Mouse (Mus musculus) forebrain, embryonic 15.5 days (tissue): ENCODE measurements around the gene Ccdc148. TPM values are rescaled to one million over a fixed set of nuclear protein-coding genes. Genes with fewer than 3 reads are reported as not detected.
A peak's percentile ranks its signal among the peaks of the same experiment; 100 is the strongest.

Experiments
- ATAC-seq: fragments of 200-750 bp; cut with Nextera tagmentation; replicated peaks from 2 replicates; pipeline ENCODE4 v1.8.0; 2017; ENCODE audit warnings: mild to moderate bottlenecking, moderate TSS enrichment, moderate library complexity
- H3K27ac ChIP-seq: fragments of 300-500 bp; sonication (generic); replicated peaks from 2 replicates; pipeline ENCODE4 v1.5.1; 2015; ENCODE audit warnings: mild to moderate bottlenecking, inconsistent platforms
- H3K27me3 ChIP-seq: fragments of 300-500 bp; sonication (generic); 2 replicates; pipeline ENCODE4 v1.6.1; 2015; ENCODE audit warnings: inconsistent platforms
- H3K36me3 ChIP-seq: fragments of 300-500 bp; sonication (generic); 2 replicates; pipeline ENCODE4 v1.6.1; 2015; ENCODE audit warnings: mild to moderate bottlenecking, inconsistent platforms
- H3K4me1 ChIP-seq: fragments of 300-500 bp; sonication (generic); 2 replicates; pipeline ENCODE4 v1.6.1; 2015; ENCODE audit warnings: inconsistent platforms
- H3K4me2 ChIP-seq: fragments of 300-500 bp; sonication (generic); replicated peaks from 2 replicates; pipeline ENCODE4 v1.6.1; 2015; ENCODE audit warnings: mild to moderate bottlenecking, inconsistent platforms
- H3K4me3 ChIP-seq: fragments of 300-500 bp; sonication (generic); 2 replicates; pipeline ENCODE4 v1.5.1; 2015; ENCODE audit warnings: mild to moderate bottlenecking, inconsistent platforms
- H3K9ac ChIP-seq: fragments of 300-500 bp; sonication (generic); replicated peaks from 2 replicates; pipeline ENCODE4 v1.6.1; 2015; ENCODE audit warnings: mild to moderate bottlenecking, inconsistent platforms
- H3K9me3 ChIP-seq: fragments of 300-500 bp; sonication (generic); 2 replicates; pipeline ENCODE4 v1.6.1; 2016; ENCODE audit warnings: inconsistent platforms
- WGBS: fragments of 180-500 bp; shearing (Covaris S2); methylation state at CpG from one replicate; pipeline ENCODE4 v1.1.7; 2015; ENCODE audit warnings: mixed read lengths; 5-methylcytosine and 5-hydroxymethylcytosine counted together
- polyA plus RNA-seq: library from polyadenylated mRNA; unstranded; fragments of >200 nt; fragmentation: Nextera tagmentation; extraction: Ambion mirVana; gene quantifications from 2 replicates; pipeline ENCODE4 v1.2.1, GENCODE M21; 2015

Ccdc148 gene
- polyA plus RNA-seq, 1 experiment from 2014 or later = 4.8 TPM

DNA sequence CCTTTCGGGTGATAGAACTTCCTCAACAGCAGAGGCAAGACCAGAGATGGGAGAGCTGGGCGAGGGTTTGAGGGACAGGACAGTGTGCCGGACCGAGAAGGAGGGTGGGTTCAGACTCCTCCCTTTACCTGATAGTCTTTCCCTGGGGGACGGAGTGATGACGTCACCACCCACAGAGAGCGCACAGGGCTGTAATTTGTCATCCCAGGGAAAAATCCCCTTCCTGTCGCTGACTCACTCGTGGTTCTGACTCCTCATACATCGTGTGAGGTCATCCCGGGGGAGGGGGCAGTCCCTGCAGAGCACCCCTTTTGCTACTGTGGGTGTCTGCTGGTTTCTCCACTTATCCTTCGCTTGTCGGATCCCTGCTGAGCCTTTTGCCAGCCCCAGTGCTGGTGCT is 117.9 kb downstream of the Ccdc148 start:
- Histone ChIP-seq H3K4me2 (no peak overlapping the region), H3K9ac (no peak overlapping the region), H3K27me3 (no peaks in the 10 kb centered on the region), H3K4me3 (no peak overlapping the region), H3K36me3 (no peaks in the 10 kb centered on the region), H3K9me3 (no peaks in the 10 kb centered on the region), H3K4me1 (no peaks in the 10 kb centered on the region), H3K27ac (no peak overlapping the region)
- no peak for ATAC-seq
- WGBS = 76% methylated on average over 13 of the region's 13 CpGs

DNA sequence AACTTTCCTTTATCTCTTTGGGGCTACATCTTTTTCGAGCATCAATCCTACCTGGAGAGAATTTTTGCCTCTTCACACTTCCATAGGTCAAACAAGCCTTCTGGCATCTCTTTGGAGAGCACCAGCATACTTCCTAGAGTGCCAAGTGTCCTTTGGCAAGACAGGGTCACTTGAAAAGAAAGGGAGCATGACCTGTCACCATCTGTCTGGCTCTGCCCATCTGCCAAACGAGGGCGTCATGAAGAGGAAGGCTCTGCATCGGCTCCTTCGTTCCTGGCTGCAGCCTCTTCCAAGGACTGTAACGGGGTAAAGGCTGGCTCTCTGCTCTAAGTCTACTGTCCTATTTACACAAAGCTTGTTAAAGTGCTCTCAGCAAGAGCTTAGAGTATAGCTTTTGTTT is 124.0 kb downstream of the Ccdc148 start:
- H3K9me3 ChIP-seq = no peaks in the 10 kb centered on the region
- no peaks in the 10 kb centered on the region for H3K36me3 ChIP-seq
- H3K4me1 ChIP-seq = no peaks in the 10 kb centered on the region
- no peak overlapping the region for H3K4me2 ChIP-seq
- 58% methylated on average over 6 of the region's 6 CpGs for WGBS
- ATAC-seq = no peak
- no peak overlapping the region for H3K4me3 ChIP-seq
- no peak overlapping the region for H3K27ac ChIP-seq
- H3K9ac ChIP-seq = no peak overlapping the region
- no peaks in the 10 kb centered on the region for H3K27me3 ChIP-seq

DNA sequence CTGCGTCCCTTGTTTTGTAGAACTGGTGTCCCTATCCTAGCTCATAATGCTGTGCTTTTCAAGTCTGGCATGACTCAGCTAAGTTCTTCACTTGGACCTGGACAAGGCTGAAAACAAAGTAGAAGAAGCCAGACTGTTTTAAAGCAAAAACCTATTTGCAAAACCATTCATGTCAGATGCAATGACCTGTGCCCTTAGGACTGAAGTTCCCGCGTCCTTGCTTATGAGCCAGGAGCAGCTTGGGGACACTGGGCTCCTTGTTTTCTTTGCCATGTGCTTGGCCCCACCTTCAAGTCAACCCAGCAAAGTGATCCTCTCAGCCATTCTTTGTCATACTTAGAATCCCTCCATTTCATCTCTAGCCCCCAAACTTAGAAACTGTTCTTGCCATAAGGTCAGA is 125.3 kb downstream of the Ccdc148 start:
- Histone ChIP-seq H3K36me3 (no peaks in the 10 kb centered on the region), H3K9ac (no peak overlapping the region), H3K27ac (no peak overlapping the region), H3K4me1 (no peaks in the 10 kb centered on the region), H3K4me2 (no peak overlapping the region), H3K27me3 (no peaks in the 10 kb centered on the region), H3K9me3 (no peaks in the 10 kb centered on the region), H3K4me3 (no peak overlapping the region)
- no peak for ATAC-seq
- 91% methylated on average over 3 of the region's 3 CpGs for whole genome bisulfite sequencing

DNA sequence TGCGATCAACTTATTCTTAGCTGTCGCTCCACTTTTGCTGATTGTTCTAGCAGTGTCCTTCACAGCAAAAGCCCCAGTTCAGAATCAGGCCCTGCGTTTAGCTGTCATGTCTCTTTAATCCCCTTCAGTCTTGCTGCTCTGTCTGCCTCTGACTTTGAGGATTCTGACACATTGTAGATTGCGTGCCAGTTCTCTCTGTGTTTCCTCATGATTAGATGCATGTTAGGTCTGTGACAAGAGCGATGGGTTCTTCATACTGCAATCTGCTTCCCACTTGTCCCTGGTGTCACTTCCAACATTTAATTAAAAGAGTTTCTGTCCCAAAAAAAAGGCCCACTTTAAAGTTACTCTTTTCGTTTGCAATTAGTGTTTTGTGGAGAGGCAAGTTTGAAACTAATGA is 126.2 kb downstream of the Ccdc148 start:
- Histone ChIP-seq H3K4me2 (no peak overlapping the region), H3K4me1 (no peaks in the 10 kb centered on the region), H3K9me3 (no peaks in the 10 kb centered on the region), H3K9ac (no peak overlapping the region), H3K4me3 (no peak overlapping the region), H3K36me3 (no peaks in the 10 kb centered on the region), H3K27me3 (no peaks in the 10 kb centered on the region), H3K27ac (peak overlapping the region; percentile 37; the same call in 1 of the 2 replicates)
- WGBS = 74% methylated on average over 6 of the region's 6 CpGs
- ATAC-seq = peak; percentile 64; the same call in 1 of the 2 replicates

DNA sequence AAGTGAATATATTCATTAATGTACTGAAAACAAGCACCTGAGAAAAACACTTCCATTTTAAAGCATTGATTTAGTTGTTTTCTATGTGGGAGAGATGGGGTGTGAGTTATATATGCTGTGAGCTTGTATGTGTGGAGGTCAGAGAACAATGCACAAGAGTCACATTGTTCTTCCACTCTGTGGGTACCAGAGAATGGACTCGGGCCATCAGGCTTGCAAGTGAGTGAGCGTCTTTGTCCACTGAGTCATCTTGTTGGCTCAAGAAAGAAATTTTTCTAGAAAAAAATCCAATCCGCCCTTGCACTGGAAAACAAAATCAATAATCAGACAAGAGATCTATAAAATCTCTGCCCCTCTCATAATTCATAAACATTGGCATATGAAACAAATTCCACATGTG is 135.9 kb downstream of the Ccdc148 start:
- H3K9ac ChIP-seq = no peak overlapping the region
- no peak overlapping the region for H3K4me2 ChIP-seq
- H3K36me3 ChIP-seq = no peaks in the 10 kb centered on the region
- no peaks in the 10 kb centered on the region for H3K4me1 ChIP-seq
- no peaks in the 10 kb centered on the region for H3K9me3 ChIP-seq
- H3K4me3 ChIP-seq = no peak overlapping the region
- no peak for ATAC-seq
- H3K27me3 ChIP-seq = no peaks in the 10 kb centered on the region
- WGBS = 86% methylated on average over 3 of the region's 3 CpGs
- no peak overlapping the region for H3K27ac ChIP-seq

DNA sequence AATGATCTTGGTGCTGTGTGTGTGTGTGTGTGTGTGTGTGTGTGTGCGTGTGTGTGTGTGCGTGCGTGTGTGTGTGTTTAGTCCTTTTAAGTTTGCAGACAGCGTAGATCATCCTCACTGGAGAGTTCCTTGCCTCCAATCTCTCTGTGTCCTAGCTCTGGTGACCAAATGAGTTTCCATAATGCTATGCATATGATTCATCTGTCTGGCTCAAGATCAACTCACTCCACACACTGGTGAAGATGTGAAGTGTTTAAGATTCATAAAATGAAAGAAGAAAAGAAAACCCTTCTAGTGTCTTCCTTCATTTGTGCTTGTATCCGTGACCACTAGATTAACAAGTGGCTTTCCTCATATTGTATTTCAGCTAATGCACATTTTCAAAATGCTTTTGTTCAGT is 153.1 kb downstream of the Ccdc148 start:
- no peaks in the 10 kb centered on the region for H3K27me3 ChIP-seq
- no peak for ATAC-seq
- H3K36me3 ChIP-seq = no peaks in the 10 kb centered on the region
- no peak overlapping the region for H3K4me3 ChIP-seq
- no peak overlapping the region for H3K9ac ChIP-seq
- no peak overlapping the region for H3K27ac ChIP-seq
- H3K4me1 ChIP-seq = no peaks in the 10 kb centered on the region
- 92% methylated on average over 5 of the region's 5 CpGs for WGBS
- H3K4me2 ChIP-seq = no peak overlapping the region
- H3K9me3 ChIP-seq = no peaks in the 10 kb centered on the region

DNA sequence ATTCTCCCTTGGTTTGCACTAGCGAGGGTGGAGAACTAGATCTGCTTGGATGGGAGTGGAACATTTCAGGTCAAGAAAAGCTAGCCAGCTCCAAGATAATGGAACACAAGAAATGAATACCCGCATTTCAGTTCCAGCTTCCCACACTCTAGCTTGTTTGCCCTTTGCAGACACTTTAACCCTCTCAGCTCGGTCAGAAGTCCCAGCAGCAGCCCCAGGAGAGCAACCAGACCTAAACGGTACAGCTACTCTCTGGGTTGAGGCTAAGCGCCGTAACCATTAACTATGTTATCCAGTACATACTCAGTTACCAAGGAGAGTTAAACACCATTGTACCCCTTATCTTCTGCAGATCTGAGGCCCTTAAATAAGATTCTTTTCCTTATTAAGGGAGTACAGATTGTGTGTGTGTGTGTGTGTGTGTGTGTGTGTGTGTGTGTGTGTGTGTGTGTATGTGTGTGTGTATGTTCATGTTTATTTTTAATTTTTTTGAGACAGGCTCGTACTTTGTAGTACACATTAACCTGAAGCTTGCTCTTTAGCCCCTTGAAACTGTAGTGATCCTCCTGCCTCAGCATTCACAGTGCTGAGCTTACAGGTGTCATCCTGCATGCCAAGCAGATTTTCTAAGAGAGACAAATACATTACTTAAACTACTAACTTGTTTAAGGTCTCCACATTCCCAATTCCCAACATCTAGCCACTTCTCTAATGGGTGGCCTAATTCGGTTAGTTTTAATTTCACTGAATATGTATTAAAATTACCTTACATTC is 153.7 kb downstream of the Ccdc148 start:
- WGBS = 89% methylated on average over 8 of the region's 8 CpGs
- Histone ChIP-seq H3K4me1 (no peaks in the 10 kb centered on the region), H3K9me3 (no peaks in the 10 kb centered on the region), H3K4me3 (no peak overlapping the region), H3K27me3 (no peaks in the 10 kb centered on the region), H3K27ac (no peak overlapping the region), H3K36me3 (no peaks in the 10 kb centered on the region), H3K4me2 (no peak overlapping the region), H3K9ac (no peak overlapping the region)
- ATAC-seq = no peak

DNA sequence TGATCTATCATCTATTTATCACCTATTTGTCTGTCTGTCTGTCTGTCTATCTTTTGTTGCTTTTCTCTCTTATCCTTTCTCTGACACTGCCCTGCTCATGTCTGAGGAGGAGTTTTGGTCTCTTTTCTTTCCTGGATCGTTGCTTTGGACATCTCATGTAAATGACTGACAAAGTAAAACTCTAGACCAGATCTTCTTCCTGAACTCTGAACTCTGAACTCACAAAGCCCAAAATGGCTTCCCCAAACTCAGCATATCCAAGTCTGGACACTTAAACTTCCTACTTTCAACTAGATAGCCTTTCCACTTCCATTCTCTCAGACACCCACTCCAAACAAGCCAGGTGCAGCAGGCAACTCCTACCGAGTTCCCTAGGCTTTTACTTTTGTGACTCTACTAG is 163.3 kb downstream of the Ccdc148 start:
- ATAC-seq = no peak
- no peaks in the 10 kb centered on the region for H3K4me1 ChIP-seq
- no peaks in the 10 kb centered on the region for H3K27me3 ChIP-seq
- H3K36me3 ChIP-seq = no peaks in the 10 kb centered on the region
- no peak overlapping the region for H3K27ac ChIP-seq
- H3K9ac ChIP-seq = no peak overlapping the region
- WGBS = 78% methylated on average over 2 of the region's 2 CpGs
- no peak overlapping the region for H3K4me3 ChIP-seq
- H3K9me3 ChIP-seq = no peaks in the 10 kb centered on the region
- H3K4me2 ChIP-seq = no peak overlapping the region

DNA sequence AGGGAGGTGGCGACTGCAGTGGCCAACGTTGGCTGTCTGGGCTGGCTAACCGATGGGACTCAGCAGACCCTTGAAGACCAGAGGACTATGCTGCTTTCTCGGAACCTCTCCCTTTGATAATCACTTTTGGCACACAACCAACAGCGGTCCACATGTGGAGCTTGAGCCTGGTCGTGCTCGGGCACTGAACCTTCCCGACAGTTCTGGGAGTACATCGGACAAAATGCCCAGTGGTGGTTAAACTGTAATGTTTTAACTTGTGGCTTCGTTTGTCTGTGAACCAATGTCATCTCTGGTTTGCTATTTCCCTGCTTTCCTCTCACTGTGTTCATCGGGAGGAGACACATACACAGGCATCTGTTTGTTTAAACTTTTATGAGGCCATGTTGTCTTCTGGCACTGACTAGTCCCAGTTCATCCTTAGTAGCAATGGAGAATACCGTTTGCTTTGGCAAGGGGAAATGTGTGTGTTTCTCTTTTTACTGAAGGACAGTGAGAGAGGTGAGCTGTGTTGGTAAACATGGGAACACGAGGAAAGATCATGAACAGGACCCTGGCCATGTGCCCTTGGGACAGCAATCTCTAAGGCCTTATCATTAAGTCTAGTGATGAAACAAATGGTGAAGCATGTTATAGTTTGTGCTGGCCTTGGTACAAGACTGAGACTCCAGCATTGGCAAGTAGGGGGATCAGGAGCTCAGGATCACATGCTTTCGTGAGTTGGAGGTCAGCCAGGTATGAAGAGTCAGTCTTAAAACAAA is 167.9 kb downstream of the Ccdc148 start:
- no peaks in the 10 kb centered on the region for H3K9me3 ChIP-seq
- H3K9ac ChIP-seq = no peak overlapping the region
- 80% methylated on average over 14 of the region's 14 CpGs for WGBS
- H3K4me3 ChIP-seq = no peak overlapping the region
- ATAC-seq = no peak
- no peaks in the 10 kb centered on the region for H3K36me3 ChIP-seq
- H3K27ac ChIP-seq = no peak overlapping the region
- H3K27me3 ChIP-seq = no peaks in the 10 kb centered on the region
- no peaks in the 10 kb centered on the region for H3K4me1 ChIP-seq
- no peak overlapping the region for H3K4me2 ChIP-seq

DNA sequence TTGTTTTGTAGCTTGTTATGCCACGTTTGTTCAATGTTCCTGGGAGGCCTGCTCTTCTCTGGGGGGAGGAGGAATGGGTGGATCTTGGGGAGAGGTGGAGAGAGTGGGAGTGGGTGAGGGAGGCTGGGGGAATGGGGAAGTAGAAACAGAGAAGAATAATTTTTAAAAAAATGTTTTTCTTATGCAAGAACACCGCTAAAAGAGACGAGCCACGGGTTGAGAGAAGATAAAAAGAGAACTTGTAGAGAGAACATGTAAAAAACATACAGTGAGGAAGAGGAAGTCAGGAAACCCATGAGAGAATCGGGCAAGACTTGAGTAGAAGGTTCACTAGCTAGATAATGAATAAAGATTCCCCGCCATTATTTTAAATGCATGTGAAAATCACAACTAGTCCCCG is 182.4 kb downstream of the Ccdc148 start:
- H3K9me3 ChIP-seq = no peaks in the 10 kb centered on the region
- no peaks in the 10 kb centered on the region for H3K27me3 ChIP-seq
- no peak overlapping the region for H3K4me2 ChIP-seq
- H3K4me3 ChIP-seq = no peak overlapping the region
- WGBS = 91% methylated on average over 7 of the region's 7 CpGs
- H3K36me3 ChIP-seq = no peaks in the 10 kb centered on the region
- H3K4me1 ChIP-seq = no peaks in the 10 kb centered on the region
- no peak overlapping the region for H3K27ac ChIP-seq
- no peak overlapping the region for H3K9ac ChIP-seq
- ATAC-seq = no peak

DNA sequence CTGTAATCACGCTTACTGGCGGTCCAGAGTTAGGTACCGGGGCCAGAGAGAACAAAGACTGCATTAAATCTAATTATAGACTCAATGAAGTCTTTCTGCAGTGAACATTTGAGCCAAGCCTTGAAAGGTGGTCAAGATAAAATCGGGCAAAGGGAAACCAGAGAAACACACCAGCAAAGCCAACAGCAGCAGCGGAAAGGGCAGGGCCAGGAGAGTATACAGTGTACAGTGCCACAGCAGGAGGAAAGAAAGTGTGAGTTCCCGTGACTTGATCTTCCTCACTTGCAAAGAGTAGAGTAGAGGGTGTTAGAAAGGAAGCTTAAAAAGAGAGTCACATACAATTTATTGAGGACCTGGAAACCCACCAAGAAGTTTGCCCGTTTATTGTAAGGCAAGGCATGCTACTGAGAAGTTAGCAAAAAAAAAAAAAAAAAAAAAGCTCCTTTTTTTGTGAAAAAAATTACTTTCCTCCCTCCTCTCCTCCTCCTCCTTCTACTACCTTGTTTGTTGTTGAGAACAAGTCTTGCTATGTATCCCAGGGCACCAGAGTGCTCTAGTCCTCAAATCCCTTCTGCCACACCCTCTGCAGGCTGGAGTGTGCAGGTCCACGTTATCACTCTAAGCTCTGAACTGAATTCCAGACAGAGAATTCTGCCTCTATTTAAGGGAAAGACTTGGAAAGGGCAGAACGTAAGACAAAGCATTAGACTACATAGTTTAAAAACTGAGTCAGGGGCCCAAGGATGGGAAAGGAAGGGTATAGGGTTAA is 188.8 kb downstream of the Ccdc148 start:
- WGBS = 46% methylated on average over 9 of the region's 9 CpGs
- Histone ChIP-seq H3K36me3 (no peaks in the 10 kb centered on the region), H3K4me1 (peaks cover 2% of the 10 kb centered on the region; the same call in 1 of the 2 replicates), H3K4me3 (no peak overlapping the region), H3K27ac (no peak overlapping the region), H3K9me3 (no peaks in the 10 kb centered on the region), H3K27me3 (no peaks in the 10 kb centered on the region), H3K4me2 (no peak overlapping the region), H3K9ac (no peak overlapping the region)
- no peak for ATAC-seq

DNA sequence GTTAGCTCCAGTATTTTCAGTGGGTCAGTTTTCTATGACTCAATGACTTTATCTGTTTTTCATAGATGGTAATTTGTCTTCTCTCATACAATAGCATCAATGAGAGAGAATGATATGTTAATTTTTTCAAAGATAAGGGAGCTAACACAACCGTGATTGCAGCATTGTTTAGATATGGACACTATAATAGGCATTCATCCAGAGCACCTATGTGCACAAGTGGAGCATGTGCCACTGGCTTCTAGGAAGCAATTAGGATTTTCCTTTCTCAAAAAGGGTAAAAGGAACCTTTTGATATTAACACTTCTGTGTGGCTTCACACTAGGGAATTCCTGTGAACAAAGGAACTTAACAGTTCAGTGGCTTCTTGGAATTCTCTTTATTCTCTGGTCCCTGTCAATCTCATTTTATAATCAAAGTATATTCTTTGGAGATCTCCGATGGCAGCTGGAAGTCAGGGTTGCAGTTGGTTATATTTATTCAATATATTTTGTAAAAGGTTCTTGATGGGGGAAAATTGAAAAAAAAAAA is 203.6 kb downstream of the Ccdc148 start:
- no peak overlapping the region for H3K9ac ChIP-seq
- no peak overlapping the region for H3K4me2 ChIP-seq
- WGBS = 7% methylated on average over 2 of the region's 2 CpGs
- no peaks in the 10 kb centered on the region for H3K4me1 ChIP-seq
- no peaks in the 10 kb centered on the region for H3K9me3 ChIP-seq
- no peak overlapping the region for H3K4me3 ChIP-seq
- no peaks in the 10 kb centered on the region for H3K36me3 ChIP-seq
- H3K27me3 ChIP-seq = no peaks in the 10 kb centered on the region
- ATAC-seq = no peak
- H3K27ac ChIP-seq = no peak overlapping the region
